Mouse (Mus musculus) right cerebral cortex, postnatal 36 days (tissue): ENCODE data around the gene Btg3.
"Not testable (repeated sequence)": the region's sequence is repeated elsewhere in the genome, so short reads cannot be mapped to it uniquely, and the experiment has no call there.

Source experiments
- DNase-seq, 2 experiments: peaks; one replicate each; pipeline ENCODE4 v3.0.0; 2022; ENCODE audit warnings: low spot score in 2 of 2, mixed read lengths in 1 of 2

Btg3 gene

GRCm38 (mm10) chr16:78376745-78377570 is at the start of gene Btg3:
Gene Btg3, minus strand, starts transcription at chr16:78377192.
- peak; percentile 60 to 62 for DNase-seq

- DNase-seq: peak; percentile 12 to 14
Measured at GRCm38 (mm10) chr16:78417733-78418132, 40.7 kb upstream of the Btg3 start.

GRCm38 (mm10) chr16:78416500-78416899 is 39.5 kb upstream of the Btg3 start:
- DNase-seq: no peak

GRCm38 (mm10) chr16:78409991-78410390 is 33.0 kb upstream of the Btg3 start:
- no peak for DNase-seq

- no peak for DNase-seq
Measured at GRCm38 (mm10) chr16:78407855-78408254, 30.9 kb upstream of the Btg3 start.

- DNase-seq: no peak
Measured at GRCm38 (mm10) chr16:78406657-78407056, 29.7 kb upstream of the Btg3 start.

- no peak for DNase-seq
Measured at GRCm38 (mm10) chr16:78402316-78402715, 25.3 kb upstream of the Btg3 start.

- DNase-seq: no peak
Measured at GRCm38 (mm10) chr16:78399423-78399822, 22.4 kb upstream of the Btg3 start.

- DNase-seq: no peak
Measured at GRCm38 (mm10) chr16:78398734-78399133, 21.7 kb upstream of the Btg3 start.

GRCm38 (mm10) chr16:78391354-78391753 is 14.4 kb upstream of the Btg3 start:
- DNase-seq: no peak

- DNase-seq: no peak
Measured at GRCm38 (mm10) chr16:78389986-78390385, 13.0 kb upstream of the Btg3 start.

- DNase-seq: no peak
Measured at GRCm38 (mm10) chr16:78389122-78389521, 12.1 kb upstream of the Btg3 start.

GRCm38 (mm10) chr16:78378493-78378892 is 1.5 kb upstream of the Btg3 start:
- no peak for DNase-seq

GRCm38 (mm10) chr16:78375821-78376691 is 936 bp downstream of the Btg3 start:
- DNase-seq: peak in 1 of 2 experiments; percentile 32

GRCm38 (mm10) chr16:78375222-78375621 is 1.8 kb downstream of the Btg3 start:
- no peak for DNase-seq

- no peak for DNase-seq
Measured at GRCm38 (mm10) chr16:78373743-78374142, 3.2 kb downstream of the Btg3 start.

- DNase-seq: no peak
Measured at GRCm38 (mm10) chr16:78372786-78373185, 4.2 kb downstream of the Btg3 start.

GRCm38 (mm10) chr16:78371491-78372046 is 5.4 kb downstream of the Btg3 start:
- no peak for DNase-seq

GRCm38 (mm10) chr16:78364554-78364953 is 12.4 kb downstream of the Btg3 start:
- not testable (repeated sequence) for DNase-seq

- DNase-seq: no peak
Measured at GRCm38 (mm10) chr16:78361466-78361865, 15.5 kb downstream of the Btg3 start.

- no peak for DNase-seq
Measured at GRCm38 (mm10) chr16:78357757-78358156, 19.2 kb downstream of the Btg3 start.

- no peak for DNase-seq
Measured at GRCm38 (mm10) chr16:78347328-78347926, 29.6 kb downstream of the Btg3 start.
